Mouse (Mus musculus) lung, embryonic 15.5 days (tissue): ENCODE results near the gene Crocc2. TPM values are rescaled to one million over a fixed set of nuclear protein-coding genes. Genes with fewer than 3 reads are reported as not detected.
A peak's percentile ranks its signal among the peaks of the same experiment; 100 is the strongest.

Experiments used
- ATAC-seq: fragments of 200-750 bp; cut with Nextera tagmentation; 2 replicates; pipeline ENCODE4 v1.8.0; 2017; ENCODE audit warnings: moderate number of reproducible peaks, borderline replicate concordance; ENCODE audit not compliant: low FRiP score, low TSS enrichment; ENCODE audit errors: extremely low read depth
- H3K27ac ChIP-seq: fragments of 300-500 bp; sonication (generic); 2 replicates; pipeline ENCODE4 v1.5.1; 2015; ENCODE audit warnings: moderate library complexity, mild to moderate bottlenecking, inconsistent platforms
- H3K27me3 ChIP-seq: fragments of 300-500 bp; sonication (generic); 2 replicates; pipeline ENCODE4 v1.6.1; 2015; ENCODE audit warnings: inconsistent platforms
- H3K36me3 ChIP-seq: fragments of 300-500 bp; sonication (generic); 2 replicates; pipeline ENCODE4 v1.6.1; 2015; ENCODE audit warnings: inconsistent platforms
- H3K4me1 ChIP-seq: fragments of 300-500 bp; sonication (generic); 2 replicates; pipeline ENCODE4 v1.6.1; 2015; ENCODE audit warnings: inconsistent platforms
- H3K4me2 ChIP-seq: fragments of 300-500 bp; sonication (generic); 2 replicates; pipeline ENCODE4 v1.6.1; 2015; ENCODE audit warnings: inconsistent platforms, mild to moderate bottlenecking, moderate library complexity
- H3K4me3 ChIP-seq: fragments of 300-500 bp; sonication (generic); 2 replicates; pipeline ENCODE4 v1.5.1; 2015; ENCODE audit warnings: mild to moderate bottlenecking, inconsistent platforms
- H3K9ac ChIP-seq: fragments of 300-500 bp; sonication (generic); 2 replicates; pipeline ENCODE4 v1.6.1; 2015; ENCODE audit warnings: inconsistent platforms
- H3K9me3 ChIP-seq: fragments of 300-500 bp; sonication (generic); 2 replicates; pipeline ENCODE4 v1.6.1; 2016; ENCODE audit warnings: inconsistent platforms
- WGBS: fragments of 180-500 bp; shearing (Covaris S2); methylation state at CpG from one replicate; pipeline ENCODE4 v1.1.7; 2015; 5-methylcytosine and 5-hydroxymethylcytosine counted together
- polyA plus RNA-seq: library from polyadenylated mRNA; unstranded; fragments of >200 nt; fragmentation: Nextera tagmentation; extraction: Ambion mirVana; gene quantifications from 2 replicates; pipeline ENCODE4 v1.2.1, GENCODE M21; 2015

Gene Crocc2
- 3.2 and 3.7 TPM in 2 replicates for polyA plus RNA-seq

- no peak within 1 kb of the TSS for H3K4me3 ChIP-seq
- H3K4me2 ChIP-seq, result no peak within 1 kb of the TSS
- no peak within 1 kb of the TSS for H3K9ac ChIP-seq
- H3K27ac ChIP-seq, result no peak within 1 kb of the TSS
- 35% methylated on average over 10 of the region's 10 CpGs for WGBS
- H3K4me1 ChIP-seq, result peaks cover 9% of the 10 kb centered on the region
- H3K36me3 ChIP-seq, result no peaks in the 10 kb centered on the region
- peak; percentile 13; the same call in 1 of the 2 replicates for ATAC-seq
- no peaks in the 10 kb centered on the region for H3K9me3 ChIP-seq
- H3K27me3 ChIP-seq, result no peaks in the 10 kb centered on the region
Measured at GRCm38 (mm10) chr1:93168295-93168775, at the start of gene Crocc2. Crocc2 (plus strand) TSS chr1:93168725.

- no peak overlapping the region for H3K4me3 ChIP-seq
- 0 out of 2 replicates have a peak, but pooled peaks cover under 1% of the 10 kb centered on the region for H3K27me3 ChIP-seq
- H3K9me3 ChIP-seq, result no peaks in the 10 kb centered on the region
- peaks cover 7% of the 10 kb centered on the region; the same call in 1 of the 2 replicates for H3K4me1 ChIP-seq
- H3K36me3 ChIP-seq, result no peaks in the 10 kb centered on the region
- ATAC-seq, result no peak
- H3K27ac ChIP-seq, result no peak overlapping the region
- H3K4me2 ChIP-seq, result no peak overlapping the region
- WGBS, result 38% methylated on average over 4 of the region's 4 CpGs
- H3K9ac ChIP-seq, result no peak overlapping the region
Measured at GRCm38 (mm10) chr1:93118816-93119215, 49.7 kb upstream of the Crocc2 start.

- 0 out of 2 replicates have a peak, but pooled peaks have one; percentile 8 for ATAC-seq
- 59% methylated on average over 11 of the region's 11 CpGs for WGBS
- H3K27ac ChIP-seq, result no peak overlapping the region
- no peak overlapping the region for H3K9ac ChIP-seq
- no peaks in the 10 kb centered on the region for H3K36me3 ChIP-seq
- H3K4me1 ChIP-seq, result 0 out of 2 replicates have a peak, but pooled peaks cover 6% of the 10 kb centered on the region
- no peak overlapping the region for H3K4me3 ChIP-seq
- no peaks in the 10 kb centered on the region for H3K27me3 ChIP-seq
- H3K4me2 ChIP-seq, result no peak overlapping the region
- H3K9me3 ChIP-seq, result no peaks in the 10 kb centered on the region
Measured at GRCm38 (mm10) chr1:93123179-93123854, 45.2 kb upstream of the Crocc2 start.

- Histone ChIP-seq H3K9ac (no peak overlapping the region), H3K9me3 (no peaks in the 10 kb centered on the region), H3K27me3 (no peaks in the 10 kb centered on the region), H3K36me3 (no peaks in the 10 kb centered on the region), H3K4me1 (0 out of 2 replicates have a peak, but pooled peaks cover 6% of the 10 kb centered on the region), H3K4me2 (no peak overlapping the region), H3K4me3 (no peak overlapping the region), H3K27ac (no peak overlapping the region)
- ATAC-seq, result no peak
- WGBS, result 40% methylated on average over 8 of the region's 8 CpGs
Measured at GRCm38 (mm10) chr1:93124066-93124465, 44.5 kb upstream of the Crocc2 start.

GRCm38 (mm10) chr1:93125256-93125655, 43.3 kb upstream of the Crocc2 start:
- no peaks in the 10 kb centered on the region for H3K36me3 ChIP-seq
- WGBS, result 43% methylated on average over 5 of the region's 5 CpGs
- H3K27ac ChIP-seq, result no peak overlapping the region
- H3K9me3 ChIP-seq, result no peaks in the 10 kb centered on the region
- 0 out of 2 replicates have a peak, but pooled peaks cover 6% of the 10 kb centered on the region for H3K4me1 ChIP-seq
- no peak overlapping the region for H3K4me3 ChIP-seq
- no peaks in the 10 kb centered on the region for H3K27me3 ChIP-seq
- no peak overlapping the region for H3K9ac ChIP-seq
- H3K4me2 ChIP-seq, result no peak overlapping the region
- ATAC-seq, result no peak

- H3K4me2 ChIP-seq, result no peak overlapping the region
- no peaks in the 10 kb centered on the region for H3K9me3 ChIP-seq
- H3K36me3 ChIP-seq, result no peaks in the 10 kb centered on the region
- 80% methylated on average over 8 of the region's 8 CpGs for WGBS
- no peaks in the 10 kb centered on the region for H3K27me3 ChIP-seq
- H3K4me1 ChIP-seq, result 0 out of 2 replicates have a peak, but pooled peaks cover 6% of the 10 kb centered on the region
- H3K27ac ChIP-seq, result no peak overlapping the region
- no peak for ATAC-seq
- no peak overlapping the region for H3K9ac ChIP-seq
- no peak overlapping the region for H3K4me3 ChIP-seq
Measured at GRCm38 (mm10) chr1:93128209-93128608, 40.3 kb upstream of the Crocc2 start.

GRCm38 (mm10) chr1:93128710-93129349, 39.7 kb upstream of the Crocc2 start:
- Histone ChIP-seq H3K9ac (no peak overlapping the region), H3K4me3 (no peak overlapping the region), H3K4me2 (no peak overlapping the region), H3K4me1 (0 out of 2 replicates have a peak, but pooled peaks cover 6% of the 10 kb centered on the region), H3K9me3 (no peaks in the 10 kb centered on the region), H3K27ac (peak overlapping the region; percentile 45; the same call in 1 of the 2 replicates), H3K27me3 (no peaks in the 10 kb centered on the region), H3K36me3 (no peaks in the 10 kb centered on the region)
- no peak for ATAC-seq
- WGBS, result 22% methylated on average over 6 of the region's 6 CpGs

- Histone ChIP-seq H3K9me3 (no peaks in the 10 kb centered on the region), H3K4me2 (no peak overlapping the region), H3K9ac (no peak overlapping the region), H3K4me3 (no peak overlapping the region), H3K4me1 (no peaks in the 10 kb centered on the region), H3K27ac (peak overlapping the region; percentile 90), H3K36me3 (no peaks in the 10 kb centered on the region), H3K27me3 (no peaks in the 10 kb centered on the region)
- 41% methylated on average over 10 of the region's 10 CpGs for WGBS
- ATAC-seq, result peak; percentile 83
Measured at GRCm38 (mm10) chr1:93130242-93130983, 38.1 kb upstream of the Crocc2 start.

- ATAC-seq, result no peak
- H3K4me3 ChIP-seq, result no peak overlapping the region
- no peak overlapping the region for H3K9ac ChIP-seq
- 34% methylated on average over 8 of the region's 8 CpGs for WGBS
- H3K27me3 ChIP-seq, result no peaks in the 10 kb centered on the region
- H3K27ac ChIP-seq, result no peak overlapping the region
- no peak overlapping the region for H3K4me2 ChIP-seq
- H3K36me3 ChIP-seq, result no peaks in the 10 kb centered on the region
- H3K9me3 ChIP-seq, result no peaks in the 10 kb centered on the region
- no peaks in the 10 kb centered on the region for H3K4me1 ChIP-seq
Measured at GRCm38 (mm10) chr1:93132676-93133075, 35.8 kb upstream of the Crocc2 start.

GRCm38 (mm10) chr1:93135036-93135526, 33.4 kb upstream of the Crocc2 start, which contains the start of gene Agxt:
Agxt (plus strand) TSS chr1:93135240.
- ATAC-seq, result no peak
- no peak within 1 kb of the TSS for H3K4me3 ChIP-seq
- no peaks in the 10 kb centered on the region for H3K9me3 ChIP-seq
- no peak within 1 kb of the TSS for H3K27ac ChIP-seq
- no peaks in the 10 kb centered on the region for H3K4me1 ChIP-seq
- no peak within 1 kb of the TSS for H3K4me2 ChIP-seq
- no peaks in the 10 kb centered on the region for H3K36me3 ChIP-seq
- no peak within 1 kb of the TSS for H3K9ac ChIP-seq
- no peaks in the 10 kb centered on the region for H3K27me3 ChIP-seq
- 79% methylated on average over 12 of the region's 12 CpGs for WGBS

GRCm38 (mm10) chr1:93138534-93138933, 30.0 kb upstream of the Crocc2 start:
- no peak for ATAC-seq

More at GRCm38 (mm10) chr1:93138534-93138933, 30.0 kb upstream of the Crocc2 start:
- WGBS, result 73% methylated on average over 6 of the region's 6 CpGs
- Histone ChIP-seq H3K9me3 (no peaks in the 10 kb centered on the region), H3K4me2 (no peak overlapping the region), H3K9ac (no peak overlapping the region), H3K27ac (no peak overlapping the region), H3K27me3 (no peaks in the 10 kb centered on the region), H3K36me3 (no peaks in the 10 kb centered on the region), H3K4me1 (no peaks in the 10 kb centered on the region), H3K4me3 (no peak overlapping the region)
